Mouse (Mus musculus) hindbrain, postnatal 0 days (tissue): ENCODE data around the gene Clec14a. TPM values are rescaled to one million over a fixed set of nuclear protein-coding genes. Genes with fewer than 3 reads are reported as not detected.

Source experiments
- ATAC-seq: fragments of 200-750 bp; cut with Nextera tagmentation; 2 replicates; pipeline ENCODE4 v1.8.0; 2017; ENCODE audit warnings: mild to moderate bottlenecking, moderate TSS enrichment, moderate library complexity
- DNase-seq: peaks from one replicate; pipeline ENCODE4 v3.0.0-alpha.2; 2015; ENCODE audit warnings: low spot score
- H3K27ac ChIP-seq: fragments of 300-500 bp; sonication (generic); 2 replicates; pipeline ENCODE4 v1.5.1; 2014; ENCODE audit warnings: mild to moderate bottlenecking
- H3K27me3 ChIP-seq: fragments of 300-500 bp; sonication (generic); 2 replicates; pipeline ENCODE4 v1.6.1; 2014; ENCODE audit warnings: low read length, mixed read lengths; ENCODE audit not compliant: insufficient read depth
- H3K36me3 ChIP-seq: fragments of 300-500 bp; sonication (generic); 2 replicates; pipeline ENCODE4 v1.6.1; 2014; ENCODE audit warnings: low read length, mixed read lengths; ENCODE audit not compliant: insufficient read depth
- H3K4me1 ChIP-seq: fragments of 300-500 bp; sonication (generic); 2 replicates; pipeline ENCODE4 v1.6.1; 2014; ENCODE audit warnings: antibody characterized with exemption, low read length, mixed read lengths; ENCODE audit not compliant: insufficient read depth
- H3K4me2 ChIP-seq: fragments of 300-500 bp; sonication (generic); 2 replicates; pipeline ENCODE4 v1.6.1; 2014; ENCODE audit warnings: low read depth, mild to moderate bottlenecking, low read length, moderate library complexity, mixed read lengths
- H3K4me3 ChIP-seq: fragments of 300-500 bp; sonication (generic); 2 replicates; pipeline ENCODE4 v1.5.1; 2014; ENCODE audit warnings: low read length
- H3K9ac ChIP-seq: fragments of 300-500 bp; sonication (generic); replicated peaks from 2 replicates; pipeline ENCODE4 v1.6.1; 2014; ENCODE audit warnings: mild to moderate bottlenecking, low read length, moderate library complexity, mixed read lengths
- H3K9me3 ChIP-seq: fragments of 300-500 bp; sonication (generic); 2 replicates; pipeline ENCODE4 v1.6.1; 2016; ENCODE audit warnings: low read length, mixed read lengths
- CTCF ChIP-seq: IDR thresholded peaks from 2 replicates; pipeline ENCODE4 v1.5.1; 2016; ENCODE audit warnings: antibody characterized with exemption, control low read depth, low read depth
- WGBS: fragments of 180-500 bp; shearing (Covaris S2); extraction: QIAGEN DNeasy Blood & Tissue Kit; methylation state at CpG from one replicate; pipeline ENCODE4 v1.1.7; 2014; 5-methylcytosine and 5-hydroxymethylcytosine counted together
- polyA plus RNA-seq: library from polyadenylated mRNA; unstranded; fragments of >200 nt; fragmentation: Nextera tagmentation; extraction: Ambion mirVana; gene quantifications from 2 replicates; pipeline ENCODE4 v1.2.1, GENCODE M21; 2015
- total RNA-seq: library from RNA; depleted of rRNA; stranded (reverse); fragments of >200 nt; gene quantifications from 2 replicates; pipeline ENCODE4 v1.2.3, GENCODE M21; 2014

Gene Clec14a
- total and polyA plus RNA-seq, 2 experiments from 2014 or later, result 6.9 to 9.3 TPM

DNA sequence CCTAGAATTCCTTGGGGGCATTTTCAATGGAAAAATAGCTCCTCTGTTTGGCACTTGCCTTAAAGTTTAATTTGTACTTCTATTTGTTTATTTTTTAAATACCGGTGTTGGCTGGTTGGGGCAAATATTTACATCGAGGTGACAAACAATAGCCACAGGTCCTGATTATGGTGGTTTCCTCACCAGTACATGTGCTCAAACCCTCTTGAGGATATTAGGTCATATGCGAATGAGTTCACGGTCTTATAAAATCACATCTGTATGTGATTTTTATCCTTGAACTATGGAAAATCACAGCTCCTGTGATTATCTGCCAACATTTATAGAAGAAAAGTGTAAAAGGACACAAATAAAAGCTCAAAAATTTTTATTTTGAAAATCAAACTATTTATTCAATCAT lies 415 bp upstream of the Clec14a start:
- Histone ChIP-seq H3K9ac (no peak overlapping the region), H3K4me1 (peaks cover 10% of the 10 kb centered on the region), H3K27ac (no peak overlapping the region), H3K36me3 (no peaks in the 10 kb centered on the region), H3K4me3 (no peak overlapping the region), H3K4me2 (no peak overlapping the region; the same call in 1 of the 2 replicates), H3K9me3 (no peaks in the 10 kb centered on the region), H3K27me3 (no peaks in the 10 kb centered on the region)
- no peak for TF ChIP-seq CTCF
- WGBS, result 80% methylated on average over 4 of the region's 4 CpGs
- DNase-seq (no peak), ATAC-seq (no peak)

DNA sequence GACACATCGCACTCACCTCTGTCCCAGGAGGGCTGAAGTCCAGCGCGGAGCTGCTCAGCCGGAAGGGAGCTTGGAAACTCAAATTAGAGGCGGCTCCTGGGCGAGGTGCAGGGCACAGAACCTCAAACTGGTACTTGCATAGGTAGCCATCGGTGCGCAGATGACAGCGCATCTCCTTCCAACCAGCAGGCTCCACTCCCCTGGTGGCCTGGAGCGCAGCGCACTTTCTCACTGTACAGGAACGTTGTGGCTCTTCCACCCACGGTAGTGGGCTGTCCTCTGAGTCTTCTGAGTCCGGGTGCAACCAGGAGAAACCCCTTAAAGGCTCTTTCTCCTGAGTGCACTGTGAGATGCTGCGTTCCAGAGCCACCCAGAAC lies 916 bp downstream of the Clec14a start:
- Histone ChIP-seq H3K4me1 (peaks cover 10% of the 10 kb centered on the region), H3K36me3 (no peaks in the 10 kb centered on the region), H3K9me3 (no peaks in the 10 kb centered on the region), H3K9ac (peak overlapping the region; percentile 25), H3K4me2 (peak overlapping the region; percentile 73), H3K27ac (peak overlapping the region; percentile 61; the same call in 1 of the 2 replicates), H3K27me3 (no peaks in the 10 kb centered on the region), H3K4me3 (peak overlapping the region; percentile 40)
- WGBS, result 8% methylated on average over 15 of the region's 15 CpGs
- ATAC-seq (peak; percentile 75), DNase-seq (peak; percentile 22)
- peak; percentile 25; the same call in 1 of the 2 replicates for TF ChIP-seq CTCF

DNA sequence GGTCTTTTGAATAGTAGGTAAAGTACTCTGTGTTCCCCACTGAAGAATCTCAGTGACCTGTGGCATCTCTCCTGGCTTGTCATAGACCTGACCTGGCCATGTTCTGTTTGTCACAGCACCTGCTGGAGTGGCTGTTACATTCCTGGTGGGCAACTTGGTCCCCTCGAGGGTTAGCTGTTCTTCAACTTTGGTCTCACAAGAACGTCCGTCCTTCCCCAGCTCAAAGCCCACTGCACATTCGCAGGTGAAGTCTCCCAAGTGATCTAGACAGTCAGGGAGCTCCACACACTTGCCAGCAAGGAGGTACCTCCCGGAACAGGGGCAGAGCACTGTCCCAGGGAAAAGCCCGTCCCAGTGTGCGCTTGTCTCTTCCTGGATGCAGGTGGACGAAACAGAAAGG lies 1.3 kb downstream of the Clec14a start:
- Histone ChIP-seq H3K27me3 (no peaks in the 10 kb centered on the region), H3K27ac (peak overlapping the region; percentile 61; the same call in 1 of the 2 replicates), H3K9me3 (no peaks in the 10 kb centered on the region), H3K4me3 (peak overlapping the region; percentile 40), H3K36me3 (no peaks in the 10 kb centered on the region), H3K4me2 (peak overlapping the region; percentile 73), H3K9ac (peak overlapping the region; percentile 25; the same call in 1 of the 2 replicates), H3K4me1 (peaks cover 10% of the 10 kb centered on the region)
- WGBS, result 42% methylated on average over 8 of the region's 8 CpGs
- ATAC-seq, result peak; percentile 39; the same call in 1 of the 2 replicates
- no peak for DNase-seq
- no peak for TF ChIP-seq CTCF

- no peak for TF ChIP-seq CTCF
- H3K36me3 ChIP-seq, result no peaks in the 10 kb centered on the region
- H3K27ac ChIP-seq, result no peak overlapping the region
- WGBS, result 67% methylated on average over 1 of the region's 1 CpGs
- H3K27me3 ChIP-seq, result no peaks in the 10 kb centered on the region
- H3K4me1 ChIP-seq, result no peaks in the 10 kb centered on the region
- no peak overlapping the region for H3K9ac ChIP-seq
- H3K4me3 ChIP-seq, result no peak overlapping the region
- no peak for ATAC-seq
- no peak for DNase-seq
- no peaks in the 10 kb centered on the region for H3K9me3 ChIP-seq
- no peak overlapping the region for H3K4me2 ChIP-seq
Measured at GRCm38 (mm10) chr12:58251901-58252300, 17.2 kb downstream of the Clec14a start.

- TF ChIP-seq CTCF, result no peak
- H3K36me3 ChIP-seq, result no peaks in the 10 kb centered on the region
- H3K27ac ChIP-seq, result no peak overlapping the region
- H3K9me3 ChIP-seq, result no peaks in the 10 kb centered on the region
- H3K4me1 ChIP-seq, result no peaks in the 10 kb centered on the region
- 87% methylated on average over 2 of the region's 2 CpGs for WGBS
- DNase-seq, result no peak
- no peak overlapping the region for H3K4me2 ChIP-seq
- H3K4me3 ChIP-seq, result no peak overlapping the region
- no peak for ATAC-seq
- H3K27me3 ChIP-seq, result no peaks in the 10 kb centered on the region
- H3K9ac ChIP-seq, result no peak overlapping the region
Measured at GRCm38 (mm10) chr12:58232489-58232888, 36.6 kb downstream of the Clec14a start.

DNA sequence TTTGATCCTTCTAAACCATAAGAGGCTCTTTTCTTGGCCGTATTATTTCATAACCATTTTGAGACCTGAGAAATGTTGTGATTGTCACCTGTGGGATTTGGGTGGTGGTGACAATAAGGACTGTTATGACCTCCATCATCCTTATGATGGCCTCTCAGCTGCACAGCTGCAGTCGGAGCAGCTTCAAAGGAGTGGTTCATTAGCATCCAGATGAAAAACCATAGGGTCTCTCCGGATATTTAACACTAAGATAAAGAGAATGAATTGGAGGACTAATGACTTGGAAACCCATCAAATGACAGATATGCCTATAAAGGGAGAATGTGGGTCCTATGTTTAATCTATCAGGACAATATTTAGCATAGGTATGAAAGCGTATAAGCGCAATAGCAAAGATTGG lies 43.4 kb downstream of the Clec14a start:
- Histone ChIP-seq H3K4me2 (no peak overlapping the region), H3K27ac (no peak overlapping the region)
- 71% methylated on average over 5 of the region's 5 CpGs for WGBS

GRCm38 (mm10) chr12:58219078-58219477 lies 50.0 kb downstream of the Clec14a start:
- WGBS, result 88% methylated on average over 3 of the region's 3 CpGs

More for the DNA sequence above, 43.4 kb downstream of the Clec14a start:
- H3K9ac ChIP-seq, result no peak overlapping the region
- H3K27me3 ChIP-seq, result no peaks in the 10 kb centered on the region
- H3K4me3 ChIP-seq, result no peak overlapping the region
- H3K36me3 ChIP-seq, result no peaks in the 10 kb centered on the region
- DNase-seq (no peak), ATAC-seq (no peak)
- TF ChIP-seq CTCF, result no peak
- H3K9me3 ChIP-seq, result no peaks in the 10 kb centered on the region
- no peaks in the 10 kb centered on the region for H3K4me1 ChIP-seq

More at GRCm38 (mm10) chr12:58219078-58219477, 50.0 kb downstream of the Clec14a start:
- H3K4me1 ChIP-seq, result no peaks in the 10 kb centered on the region
- H3K27ac ChIP-seq, result no peak overlapping the region
- H3K4me3 ChIP-seq, result no peak overlapping the region
- TF ChIP-seq CTCF, result no peak
- H3K9me3 ChIP-seq, result no peaks in the 10 kb centered on the region
- H3K4me2 ChIP-seq, result no peak overlapping the region
- H3K27me3 ChIP-seq, result peaks cover 4% of the 10 kb centered on the region; the same call in 1 of the 2 replicates
- DNase-seq, result no peak
- H3K36me3 ChIP-seq, result no peaks in the 10 kb centered on the region
- no peak for ATAC-seq
- H3K9ac ChIP-seq, result no peak overlapping the region
